Mouse (Mus musculus) spleen, adult 18-20 months (tissue): ENCODE data around the gene Ralgds.
"Not testable (repeated sequence)": the region's sequence is repeated elsewhere in the genome, so short reads cannot be mapped to it uniquely, and the experiment has no call there.

Experiments
- DNase-seq, 2 experiments: peaks; one replicate each; pipeline ENCODE4 v3.0.0; 2022; ENCODE audit warnings: mixed read lengths in 2 of 2

Gene Ralgds

DNA sequence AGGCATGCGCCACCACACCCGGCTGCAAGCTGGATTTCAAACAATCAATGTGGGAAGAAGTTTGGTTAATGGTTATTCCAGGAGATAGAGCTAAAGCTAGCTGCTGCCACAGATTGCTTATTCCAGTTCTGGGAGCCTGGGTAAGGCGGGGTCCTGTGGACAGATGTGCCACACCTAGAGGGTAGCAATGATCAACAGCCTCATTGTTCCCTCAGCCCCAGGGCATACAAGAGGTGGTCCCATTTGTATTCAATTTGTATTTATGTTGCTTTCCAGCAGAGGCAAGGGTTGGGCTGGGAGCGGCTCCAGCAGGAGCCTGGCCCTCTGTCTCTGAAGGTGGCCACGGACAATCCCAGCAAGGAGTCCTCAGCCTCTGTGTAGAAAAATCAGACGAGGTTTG, 6.6 kb upstream of the Ralgds start:
- no peak for DNase-seq

DNA sequence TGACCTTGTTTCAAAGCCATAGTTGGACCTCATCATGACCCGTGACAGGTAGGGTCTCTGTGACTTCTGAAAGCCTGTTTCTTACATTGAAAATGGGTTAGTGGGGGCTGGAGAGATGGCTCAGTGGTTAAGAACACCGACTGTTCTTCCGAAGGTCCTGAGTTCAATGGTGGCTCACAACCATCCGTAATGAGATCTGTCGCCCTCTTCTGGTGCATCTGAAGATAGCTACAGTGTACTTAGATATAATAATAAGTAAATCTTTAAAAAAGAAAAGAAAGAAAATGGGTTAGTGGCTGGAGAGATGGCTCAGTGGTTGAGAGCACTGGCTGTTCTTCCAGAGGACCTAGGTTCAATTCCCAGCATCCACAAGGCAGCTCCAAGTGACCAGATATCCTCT, 1.3 kb upstream of the Ralgds start:
- not testable (repeated sequence) for DNase-seq

DNA sequence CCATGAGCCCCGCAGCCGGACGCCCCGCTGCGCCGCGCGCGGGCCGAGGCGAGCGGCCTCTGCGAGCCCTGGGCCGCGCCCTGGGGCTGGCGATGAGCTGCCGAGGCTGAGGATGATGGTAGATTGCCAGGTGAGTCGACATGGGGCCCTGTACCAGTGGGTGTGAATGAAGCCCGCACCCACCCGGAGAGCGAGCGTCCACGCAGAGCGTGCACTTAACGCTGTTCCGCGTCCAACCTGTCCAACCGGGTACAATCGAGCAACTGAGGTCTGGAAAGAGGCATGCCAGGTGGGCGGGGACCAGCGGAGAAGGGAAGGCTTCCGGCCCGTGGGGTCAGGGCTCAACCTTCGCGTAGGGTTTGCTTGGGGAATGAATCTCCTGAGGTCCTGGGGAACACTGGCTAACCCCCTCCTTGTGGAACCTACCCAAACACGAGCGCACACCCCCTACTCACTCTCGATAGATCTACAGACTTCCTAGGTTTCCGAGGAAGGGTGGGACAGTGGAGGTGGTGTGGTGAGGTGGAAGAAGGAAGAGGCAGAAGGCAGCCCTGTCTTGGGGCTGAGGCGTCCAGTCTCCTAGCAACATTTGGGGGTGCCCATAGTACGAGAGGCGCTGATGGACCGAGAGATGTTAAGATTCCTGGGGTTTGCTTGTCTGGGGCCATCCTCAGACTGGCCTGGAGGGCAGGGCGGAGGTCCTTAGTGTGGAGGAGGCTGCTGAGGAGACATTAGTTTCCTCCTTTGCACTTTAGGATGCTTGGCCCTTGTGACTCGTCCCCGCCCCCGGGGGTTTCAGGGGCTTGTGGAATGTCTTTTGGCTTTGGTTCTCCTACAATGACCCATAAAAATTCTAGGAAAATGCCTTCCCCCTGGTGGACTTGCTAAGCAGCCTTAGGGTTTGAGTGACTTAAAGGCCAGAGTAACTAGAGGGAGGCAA, 776 bp downstream of the Ralgds start:
- peak in 1 of 2 experiments; percentile 47 for DNase-seq

DNA sequence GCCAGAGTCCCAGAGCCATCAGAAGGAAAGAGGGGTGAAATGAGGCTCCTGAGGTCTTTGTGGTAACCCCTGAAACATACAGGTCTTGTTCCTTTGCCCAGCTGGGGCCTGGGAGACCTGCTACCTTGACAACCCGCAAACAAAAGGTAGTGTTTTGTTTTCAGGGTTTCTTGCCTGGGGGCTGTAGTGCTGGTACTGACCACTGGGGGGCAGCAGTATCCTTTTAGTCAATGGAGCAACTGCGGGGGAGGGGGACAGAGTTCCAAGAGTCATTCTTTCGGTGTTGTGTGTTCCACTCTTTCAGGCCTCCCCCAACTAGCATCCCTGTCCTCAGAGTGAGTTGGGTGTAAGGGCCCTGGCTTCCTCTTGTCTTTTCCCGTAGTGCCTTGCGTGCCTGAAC, 1.6 kb downstream of the Ralgds start:
- DNase-seq = peak; percentile 66 to 89

DNA sequence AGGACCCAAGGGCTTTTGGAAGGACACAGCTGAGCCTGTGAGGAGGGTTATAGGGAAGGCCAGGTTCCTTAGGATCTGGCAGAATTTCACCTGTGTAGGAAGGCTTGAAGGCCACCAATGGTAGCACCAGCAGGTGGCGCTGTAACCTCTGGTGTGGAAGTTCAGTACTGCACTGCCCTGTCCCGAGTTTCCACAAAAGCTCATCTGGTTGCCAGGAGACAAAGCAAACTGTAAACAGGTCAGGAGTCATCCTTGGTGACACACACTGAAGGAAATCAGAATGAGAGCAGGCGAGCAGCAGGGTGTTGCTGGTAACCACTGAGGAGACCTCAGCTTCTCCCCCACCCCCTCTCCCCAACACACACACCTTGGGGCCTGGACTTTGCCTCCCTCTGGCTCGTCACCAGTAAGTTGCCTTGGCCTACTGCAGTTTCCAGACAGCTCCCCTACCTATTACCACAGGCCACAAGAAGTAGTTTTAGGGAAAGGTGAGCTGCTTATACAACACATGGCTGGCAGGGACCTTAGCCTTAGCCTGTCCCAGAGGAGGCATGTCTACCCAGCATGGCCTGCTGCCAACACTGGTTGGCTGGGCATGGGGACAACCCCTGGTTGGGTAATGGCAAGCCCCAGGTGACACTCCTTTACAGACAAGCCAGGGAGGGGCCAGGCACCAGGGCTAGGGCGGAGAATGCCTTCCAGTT, 4.4 kb downstream of the Ralgds start:
- DNase-seq = peak; percentile 66 to 88

DNA sequence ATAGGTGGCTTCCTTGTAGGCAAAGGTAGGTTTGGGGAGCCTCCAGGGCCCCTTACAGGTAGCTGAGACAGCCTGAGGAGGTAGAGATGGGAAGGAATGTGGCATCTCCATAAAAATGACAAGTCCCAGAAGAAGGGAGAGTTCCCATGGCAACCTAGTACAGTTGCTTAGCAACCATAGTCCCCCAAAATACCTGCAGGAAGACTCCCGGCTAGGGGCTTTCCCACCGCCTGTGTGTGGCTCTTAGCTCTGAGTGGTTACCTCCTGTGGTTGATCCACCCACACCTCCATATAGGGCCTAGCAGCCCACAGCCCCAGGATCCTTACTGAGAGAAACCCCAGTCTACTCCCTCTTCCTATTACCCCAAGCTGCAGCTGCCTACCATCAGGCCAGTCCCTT, 5.3 kb downstream of the Ralgds start:
- peak in 1 of 2 experiments; percentile 40 for DNase-seq

DNA sequence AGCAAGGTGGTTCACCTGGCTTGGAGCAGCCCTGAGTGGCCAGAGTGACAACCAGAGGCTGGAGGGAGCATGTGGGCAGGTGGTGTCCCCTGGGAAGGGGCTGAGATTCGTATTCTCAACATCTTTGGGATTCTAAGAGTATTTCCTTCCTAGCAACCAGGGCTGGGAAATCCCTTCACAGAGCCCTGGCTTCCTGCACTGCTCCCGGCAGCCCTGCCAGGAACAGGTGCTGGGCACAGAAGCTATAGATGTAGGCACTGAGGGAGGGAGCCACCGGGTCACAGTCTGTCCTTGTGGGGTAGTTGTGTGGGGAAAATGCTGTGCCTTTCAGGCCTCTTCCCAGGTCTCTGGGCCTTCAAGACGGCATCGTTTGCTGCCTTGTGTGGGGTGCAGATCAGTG, 7.7 kb downstream of the Ralgds start:
- no peak for DNase-seq

DNA sequence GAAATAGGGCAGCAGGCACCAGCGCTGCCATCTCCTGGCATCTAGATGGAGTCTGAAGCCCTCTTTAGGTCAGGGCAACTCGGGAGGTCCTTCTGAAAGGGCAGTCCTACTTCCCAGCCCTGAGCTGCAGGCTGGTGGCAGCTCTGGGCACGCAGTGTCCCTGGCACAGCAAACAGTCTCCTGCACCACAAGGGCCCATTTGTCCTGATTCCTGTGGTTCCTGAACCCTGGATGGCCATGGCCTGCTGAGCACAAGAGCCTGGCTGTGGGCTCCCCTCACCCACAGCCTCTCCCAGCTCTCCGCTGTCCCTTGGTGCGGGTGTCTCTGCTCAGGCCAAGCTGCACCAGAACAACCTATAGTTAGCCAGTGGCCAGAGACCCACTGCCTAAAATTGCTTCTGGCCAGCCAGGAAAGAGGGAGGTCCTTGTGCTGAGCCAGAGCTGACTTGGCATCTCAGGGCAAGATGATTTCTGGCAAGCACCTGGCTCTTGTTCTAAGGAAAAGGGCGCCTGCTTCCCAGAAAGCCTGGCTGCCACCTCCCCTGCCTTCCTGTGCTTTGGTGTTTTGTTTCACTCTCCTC, 8.7 kb downstream of the Ralgds start:
- DNase-seq = no peak

DNA sequence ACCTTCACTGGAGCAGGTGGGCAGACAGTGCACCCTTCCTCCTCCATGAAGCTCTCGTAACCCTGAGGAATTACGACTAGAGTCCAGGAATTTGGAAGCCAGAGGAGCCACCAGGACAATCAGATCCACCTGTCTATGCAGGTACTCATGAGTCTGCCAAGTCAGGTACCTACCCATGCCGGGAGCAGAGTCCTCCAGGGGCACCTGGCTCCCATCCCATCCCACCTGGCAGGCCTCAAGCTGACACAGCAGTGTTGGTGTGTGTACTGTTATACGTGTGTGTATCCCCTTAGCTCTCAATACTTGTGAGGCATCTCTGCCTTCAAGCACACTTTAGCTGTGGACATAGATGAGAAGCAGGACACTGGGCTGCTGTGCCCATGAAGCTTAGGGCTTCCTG, 9.2 kb downstream of the Ralgds start:
- no peak for DNase-seq

DNA sequence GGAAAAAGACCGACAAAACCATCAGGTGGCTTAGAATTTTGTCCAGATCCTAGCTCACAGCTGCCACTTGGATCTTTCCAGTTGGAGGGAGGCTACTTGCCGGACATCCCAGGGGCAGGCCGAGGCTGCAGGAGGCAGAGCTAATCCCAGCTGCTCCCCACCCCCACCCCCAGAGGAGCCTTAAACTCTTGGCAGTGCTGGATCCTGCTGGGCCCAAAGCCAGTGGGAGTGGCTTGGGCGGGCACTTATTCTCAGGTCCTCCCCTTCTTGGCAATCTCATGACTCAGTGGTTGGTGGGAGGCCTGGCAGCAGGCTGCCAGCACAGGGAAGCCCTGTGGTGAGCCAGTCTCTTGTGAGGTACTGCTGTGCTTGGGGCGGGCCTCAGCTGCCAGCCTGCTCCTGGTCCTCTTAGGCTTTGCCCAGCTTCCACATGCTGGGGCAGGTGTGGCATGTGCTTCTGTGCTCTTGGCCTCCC, 10.8 kb downstream of the Ralgds start:
- DNase-seq = no peak

DNA sequence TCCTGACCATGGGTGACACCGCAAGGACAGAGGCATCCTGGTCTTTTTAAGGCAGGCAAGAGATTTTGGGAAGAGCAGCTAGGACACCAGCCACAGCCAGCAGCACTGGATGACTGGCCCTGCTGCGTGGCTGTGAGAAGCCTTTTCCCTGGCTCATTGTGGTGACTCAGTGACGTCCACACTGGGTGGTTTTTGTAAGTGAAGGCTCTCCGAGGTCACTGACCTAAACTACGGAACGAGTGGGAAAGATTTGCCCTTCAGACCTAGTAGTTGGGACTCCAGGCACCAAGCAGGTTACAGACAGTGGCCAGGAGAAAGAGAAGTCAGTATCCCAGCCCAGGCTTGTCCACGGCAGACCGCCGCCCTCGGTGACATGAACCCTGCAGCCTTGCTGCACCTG, 11.5 kb downstream of the Ralgds start:
- no peak for DNase-seq

DNA sequence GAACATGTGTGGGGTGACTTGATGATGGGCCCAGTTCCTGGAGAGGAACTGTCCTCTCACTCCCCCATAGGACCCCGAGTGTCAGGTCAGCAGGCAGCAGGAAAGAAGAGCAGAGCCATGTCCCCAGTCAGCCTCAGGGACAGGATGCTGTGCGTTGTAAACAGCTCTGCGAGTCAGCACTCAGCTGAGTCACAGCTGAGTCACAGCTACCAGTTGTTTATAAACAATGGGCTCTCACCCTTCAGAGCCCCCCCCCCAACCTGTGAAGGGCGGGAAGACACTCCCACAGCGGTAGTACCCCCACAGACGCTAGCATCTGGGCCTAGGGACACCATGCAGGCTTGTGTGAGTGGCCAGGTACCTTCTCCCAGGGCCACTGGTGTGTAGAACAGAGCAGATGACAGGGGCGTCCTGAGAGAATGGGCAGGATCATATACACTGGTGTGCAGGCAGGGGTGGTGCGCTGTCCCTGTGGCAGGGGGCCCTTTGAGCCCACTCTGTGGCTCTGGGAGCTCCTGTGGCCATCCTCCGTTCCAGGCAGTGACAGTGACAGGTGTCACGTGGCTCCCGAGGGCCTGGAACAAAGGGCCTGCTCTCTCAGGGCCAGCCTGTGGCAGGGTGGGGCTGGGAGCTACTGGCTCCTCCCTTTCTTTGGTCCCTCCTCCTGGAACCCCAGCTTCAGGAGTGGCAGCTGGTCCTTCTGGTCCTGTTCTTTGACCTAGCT, 12.5 kb downstream of the Ralgds start:
- DNase-seq = peak; percentile 34 to 44

DNA sequence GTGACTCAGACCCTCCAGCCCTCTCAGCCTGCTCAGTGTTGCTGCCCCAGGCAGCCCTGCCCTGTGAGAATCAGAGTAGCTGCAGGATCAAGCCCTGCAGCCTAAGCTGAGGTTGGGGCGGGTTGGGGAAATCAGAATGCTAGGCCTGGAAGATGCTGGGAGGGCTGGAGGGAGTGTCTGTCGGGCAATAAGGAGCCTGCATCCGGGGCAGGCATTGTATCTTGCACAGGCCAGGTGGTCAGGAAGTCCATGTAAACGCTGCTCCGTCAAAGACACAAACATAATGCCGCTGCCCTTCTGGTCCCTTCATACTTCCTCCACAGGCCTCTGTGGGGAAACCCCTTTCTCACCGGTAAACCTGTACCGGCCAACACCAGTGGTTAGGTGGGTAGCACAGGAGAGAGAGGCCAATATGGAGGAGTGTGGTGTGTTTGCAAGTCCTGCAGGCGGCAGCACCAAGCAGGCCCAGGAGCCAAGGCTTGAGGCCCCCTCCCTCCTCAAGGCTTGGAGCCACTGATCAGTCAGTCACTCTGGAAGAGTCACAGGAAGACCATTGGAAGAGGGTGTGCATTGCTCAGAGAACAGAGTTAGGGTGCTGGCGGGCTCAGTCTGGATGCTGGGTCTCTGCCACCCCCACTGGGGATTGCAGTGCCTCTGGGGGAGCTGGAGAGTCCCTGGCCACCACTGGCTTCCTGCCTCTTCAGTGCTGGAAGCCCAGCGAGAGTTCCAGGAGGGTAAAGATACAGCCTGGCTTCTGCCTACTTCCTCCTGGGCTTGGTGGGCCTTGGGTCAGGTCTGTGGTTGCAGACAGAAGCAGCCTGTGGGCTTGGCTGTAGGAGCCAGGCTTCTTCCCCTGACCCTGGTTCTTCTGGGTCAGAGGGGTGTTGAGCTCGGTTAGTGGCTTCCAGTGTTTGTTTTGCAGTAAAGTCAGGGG, 13.3 kb downstream of the Ralgds start:
- peak; percentile 54 to 60 for DNase-seq

DNA sequence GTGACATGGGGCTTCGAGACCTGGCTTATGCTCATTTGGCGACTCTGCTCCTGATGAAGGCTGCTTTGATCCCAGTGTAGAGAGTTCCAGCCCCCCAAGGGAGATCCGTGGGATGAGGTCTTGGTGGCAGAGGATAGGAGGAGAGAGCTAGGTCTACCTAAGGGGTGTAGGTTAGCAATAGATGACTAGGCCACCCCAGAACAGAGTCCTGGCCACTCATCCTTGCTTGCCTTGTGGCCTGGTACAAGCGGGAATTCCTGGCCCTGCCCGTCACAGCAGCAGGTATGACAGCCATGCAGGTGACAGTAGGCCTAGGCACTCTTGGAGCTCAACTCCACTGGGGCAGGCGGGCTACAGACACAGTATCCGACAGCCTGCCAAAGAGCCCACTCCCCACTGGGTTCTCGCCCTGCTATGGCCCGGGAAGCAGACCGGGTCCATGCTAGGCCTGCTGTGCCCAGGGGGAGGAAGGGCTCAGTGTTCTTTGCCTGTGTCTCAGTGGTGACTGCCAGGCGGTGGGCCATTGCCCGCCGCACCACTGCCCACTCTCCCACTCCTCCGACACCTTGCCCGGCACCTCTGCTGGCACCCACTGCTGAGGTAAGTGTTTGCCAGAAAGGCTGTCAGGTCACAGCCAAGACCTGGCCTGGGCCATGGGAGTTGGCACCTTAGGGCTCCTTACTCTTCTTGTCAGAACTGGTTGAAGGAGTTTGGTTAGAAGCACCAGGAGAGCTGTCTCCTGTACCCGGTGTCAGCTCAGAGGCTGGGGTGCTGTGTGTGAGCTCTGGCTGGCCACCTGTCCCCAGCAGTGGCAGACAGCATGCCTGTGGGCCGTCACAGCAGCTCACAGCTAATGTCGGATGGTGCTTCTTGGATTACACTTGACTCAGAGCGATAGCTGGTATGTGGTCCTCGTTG, 14.8 kb downstream of the Ralgds start:
- no peak for DNase-seq

DNA sequence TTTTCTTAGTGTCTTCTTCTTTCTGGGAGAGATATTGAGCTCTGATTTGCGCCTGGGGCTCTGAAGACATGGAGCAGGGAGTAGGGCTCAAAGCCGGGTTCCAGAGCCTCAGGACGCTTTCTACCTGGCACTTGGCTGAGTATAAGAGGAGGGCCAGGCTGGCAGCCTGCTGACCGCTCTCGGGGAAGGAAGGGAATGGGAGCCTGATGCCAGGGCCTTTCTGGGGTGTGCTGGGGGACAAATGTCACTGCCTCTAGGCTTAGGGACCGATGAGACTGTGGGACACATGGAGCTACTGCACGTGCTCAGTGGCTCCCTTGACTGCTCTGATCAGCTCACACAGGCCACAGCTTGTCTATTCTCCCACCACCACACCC, 15.4 kb downstream of the Ralgds start:
- no peak for DNase-seq

DNA sequence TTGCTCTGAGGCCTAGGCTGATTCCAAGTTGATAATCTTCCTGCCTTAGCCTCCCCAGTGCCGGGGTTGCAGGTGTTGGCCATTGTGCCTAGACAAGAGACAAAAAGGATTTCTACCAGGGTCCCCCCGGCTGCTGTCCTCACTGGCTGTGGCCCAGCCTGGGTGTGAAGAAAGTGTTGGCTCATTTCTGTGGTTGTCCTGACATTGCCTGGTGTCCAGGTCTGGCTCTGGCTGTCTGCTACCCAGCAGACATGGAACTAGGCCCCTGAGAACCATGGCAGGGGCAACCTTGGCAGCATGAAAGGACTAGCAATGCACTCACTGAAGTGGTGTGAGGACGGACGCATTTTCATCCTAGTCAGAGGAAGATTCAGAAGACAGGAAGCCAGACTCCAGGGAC, 16.9 kb downstream of the Ralgds start:
- no peak for DNase-seq

DNA sequence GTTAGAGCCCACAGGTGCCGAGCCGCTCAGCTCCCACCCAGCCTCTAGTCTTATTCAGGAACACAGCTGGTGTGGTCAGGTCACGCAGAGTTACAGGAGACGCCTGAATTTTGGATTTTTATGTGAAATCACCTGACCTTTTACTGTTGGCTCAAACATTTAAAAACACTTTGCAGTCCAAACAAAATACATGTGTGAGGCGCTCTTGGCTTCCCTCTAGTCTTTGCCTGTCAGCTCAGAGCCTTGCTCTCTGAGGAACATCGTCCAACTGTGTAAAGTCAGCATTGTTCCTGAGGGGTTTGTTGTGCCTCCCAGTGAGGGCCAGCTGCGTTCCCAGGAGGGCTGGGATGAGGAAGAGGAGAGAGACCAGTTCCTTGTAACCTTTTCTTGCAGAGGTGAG, 17.4 kb downstream of the Ralgds start:
- DNase-seq = no peak

DNA sequence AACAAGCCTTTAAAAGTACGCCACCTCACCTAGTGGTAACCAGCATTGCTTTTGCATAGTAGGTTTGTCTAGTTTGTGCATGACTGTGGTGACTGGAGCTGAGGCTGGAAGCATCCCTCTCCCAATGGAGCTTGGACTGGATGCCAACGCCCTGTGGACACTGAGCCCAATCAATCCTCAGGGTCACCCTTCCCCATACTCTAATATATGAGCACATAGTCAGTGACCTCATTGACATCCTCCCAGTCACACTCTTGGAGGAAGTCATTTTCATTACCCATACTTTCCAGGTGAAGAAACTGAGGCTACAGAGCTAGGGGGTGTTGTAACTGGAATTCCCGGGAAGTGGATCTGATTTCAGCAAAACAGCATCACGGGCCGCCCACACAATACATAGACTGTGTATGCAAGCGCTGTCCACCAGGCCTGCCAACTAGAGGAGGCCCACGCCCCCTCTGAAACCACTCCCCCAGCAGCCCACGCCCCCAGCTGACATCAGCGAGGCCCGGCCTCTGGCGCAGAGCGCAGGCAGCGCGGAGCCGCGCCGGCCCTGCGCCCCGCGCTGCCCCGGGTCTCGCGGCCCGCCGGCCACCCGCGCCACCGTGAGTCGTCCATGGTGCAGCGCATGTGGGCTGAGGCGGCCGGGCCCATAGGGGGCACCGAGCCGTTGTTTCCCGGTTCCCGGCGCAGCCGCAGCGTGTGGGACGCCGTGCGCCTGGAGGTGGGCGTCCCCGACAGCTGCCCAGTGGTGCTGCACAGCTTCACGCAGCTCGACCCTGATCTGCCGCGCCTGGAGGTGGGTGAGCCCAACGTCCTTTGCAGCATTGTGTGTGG, 20.2 kb downstream of the Ralgds start:
- DNase-seq = peak; percentile 79 to 86

DNA sequence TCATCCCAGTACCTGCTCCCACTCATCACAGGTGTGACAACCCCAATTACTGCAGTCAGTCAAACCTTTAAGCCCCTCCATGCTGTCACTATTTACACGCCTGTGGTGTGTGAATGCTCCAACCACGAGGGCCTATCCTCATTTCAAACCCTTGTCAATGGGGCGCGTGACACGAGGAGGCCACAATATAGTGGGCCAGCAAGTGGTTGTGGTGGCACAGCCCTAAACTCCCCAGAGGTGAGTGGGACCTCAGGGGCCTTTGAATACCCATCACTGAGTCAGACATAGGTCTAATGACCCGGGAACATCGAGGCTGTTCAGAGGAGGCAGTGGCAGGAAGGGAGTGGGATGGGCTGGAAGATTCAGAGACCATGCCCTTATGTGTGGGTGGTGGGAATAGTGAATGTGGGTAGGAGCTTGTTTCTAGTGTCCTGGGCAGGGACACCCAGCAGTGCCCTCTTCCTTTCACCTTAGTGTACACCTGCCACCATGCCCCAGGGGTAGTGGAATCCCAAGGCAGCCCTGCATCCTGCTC, 21.0 kb downstream of the Ralgds start:
- DNase-seq = no peak
